Mouse (Mus musculus): ENCODE measurements around the gene Ccpg1os. TPM values are rescaled to one million over a fixed set of nuclear protein-coding genes. Genes with fewer than 3 reads are reported as not detected.

Gene Ccpg1os
- polyA plus RNA-seq, 1 experiment from 2014 or later = 19.7 TPM

GRCm38 (mm10) chr9:72996167-72996566 lies 11.0 kb upstream of the Ccpg1os start:
- DNase-seq (ENCODE audit: low spot score) (no peak), ATAC-seq (ENCODE audit: insufficient read depth, low FRiP score, low TSS enrichment) (no peak)
- Histone ChIP-seq H3K27ac (ENCODE audit: low read depth, low read length) (no peak overlapping the region), H3K9me3 (ENCODE audit: control insufficient read depth, low read length) (no peaks in the 10 kb centered on the region), H3K36me3 (ENCODE audit: control insufficient read depth, insufficient read depth, low read length) (no peaks in the 10 kb centered on the region), H3K27me3 (ENCODE audit: control insufficient read depth, insufficient read depth, low read length) (no peaks in the 10 kb centered on the region), H3K4me1 (ENCODE audit: control insufficient read depth, insufficient read depth, low read length) (no peaks in the 10 kb centered on the region), H3K9ac (ENCODE audit: low read length) (no peak overlapping the region), H3K4me2 (ENCODE audit: low read depth) (no peak overlapping the region), H3K4me3 (ENCODE audit: low read depth, low read length) (no peak overlapping the region)

- no peaks in the 10 kb centered on the region for H3K9me3 ChIP-seq (ENCODE audit: control insufficient read depth, low read length)
- WGBS = 89% methylated on average over 5 of the region's 5 CpGs
- no peaks in the 10 kb centered on the region for H3K27me3 ChIP-seq (ENCODE audit: control insufficient read depth, insufficient read depth, low read length)
- H3K4me2 ChIP-seq (ENCODE audit: low read depth) = no peak overlapping the region
- no peak overlapping the region for H3K4me3 ChIP-seq (ENCODE audit: low read depth, low read length)
- no peak overlapping the region for H3K27ac ChIP-seq (ENCODE audit: low read depth, low read length)
- no peaks in the 10 kb centered on the region for H3K4me1 ChIP-seq (ENCODE audit: control insufficient read depth, insufficient read depth, low read length)
- no peaks in the 10 kb centered on the region for H3K36me3 ChIP-seq (ENCODE audit: control insufficient read depth, insufficient read depth, low read length)
- no peak for ATAC-seq (ENCODE audit: insufficient read depth, low FRiP score, low TSS enrichment)
- H3K9ac ChIP-seq (ENCODE audit: low read length) = no peak overlapping the region
- no peak for DNase-seq (ENCODE audit: low spot score)
Measured at GRCm38 (mm10) chr9:72992576-72992975, 7.4 kb upstream of the Ccpg1os start.

- H3K36me3 ChIP-seq (ENCODE audit: control insufficient read depth, insufficient read depth, low read length) = no peaks in the 10 kb centered on the region
- no peak overlapping the region for H3K4me2 ChIP-seq (ENCODE audit: low read depth)
- DNase-seq (ENCODE audit: low spot score) = no peak
- WGBS = 92% methylated on average over 2 of the region's 2 CpGs
- no peaks in the 10 kb centered on the region for H3K4me1 ChIP-seq (ENCODE audit: control insufficient read depth, insufficient read depth, low read length)
- H3K27me3 ChIP-seq (ENCODE audit: control insufficient read depth, insufficient read depth, low read length) = no peaks in the 10 kb centered on the region
- H3K9ac ChIP-seq (ENCODE audit: low read length) = no peak overlapping the region
- H3K27ac ChIP-seq (ENCODE audit: low read depth, low read length) = no peak overlapping the region
- no peak overlapping the region for H3K4me3 ChIP-seq (ENCODE audit: low read depth, low read length)
- ATAC-seq (ENCODE audit: insufficient read depth, low FRiP score, low TSS enrichment) = no peak
- H3K9me3 ChIP-seq (ENCODE audit: control insufficient read depth, low read length) = no peaks in the 10 kb centered on the region
Measured at GRCm38 (mm10) chr9:72991420-72991819, 6.2 kb upstream of the Ccpg1os start.

GRCm38 (mm10) chr9:72988706-72989105 lies 3.5 kb upstream of the Ccpg1os start:
- Histone ChIP-seq H3K27me3 (ENCODE audit: control insufficient read depth, insufficient read depth, low read length) (no peaks in the 10 kb centered on the region), H3K27ac (ENCODE audit: low read depth, low read length) (no peak overlapping the region), H3K9ac (ENCODE audit: low read length) (no peak overlapping the region), H3K4me2 (ENCODE audit: low read depth) (no peak overlapping the region), H3K4me3 (ENCODE audit: low read depth, low read length) (no peak overlapping the region), H3K36me3 (ENCODE audit: control insufficient read depth, insufficient read depth, low read length) (no peaks in the 10 kb centered on the region), H3K4me1 (ENCODE audit: control insufficient read depth, insufficient read depth, low read length) (no peaks in the 10 kb centered on the region), H3K9me3 (ENCODE audit: control insufficient read depth, low read length) (no peaks in the 10 kb centered on the region)
- WGBS = 85% methylated on average over 5 of the region's 5 CpGs
- DNase-seq (ENCODE audit: low spot score) = no peak
- no peak for ATAC-seq (ENCODE audit: insufficient read depth, low FRiP score, low TSS enrichment)

- 71% methylated on average over 3 of the region's 3 CpGs for whole genome bisulfite sequencing
- no peak overlapping the region for H3K9ac ChIP-seq (ENCODE audit: low read length)
- H3K4me1 ChIP-seq (ENCODE audit: control insufficient read depth, insufficient read depth, low read length) = no peaks in the 10 kb centered on the region
- ATAC-seq (ENCODE audit: insufficient read depth, low FRiP score, low TSS enrichment) = no peak
- H3K9me3 ChIP-seq (ENCODE audit: control insufficient read depth, low read length) = no peaks in the 10 kb centered on the region
- no peak overlapping the region for H3K4me2 ChIP-seq (ENCODE audit: low read depth)
- no peak overlapping the region for H3K4me3 ChIP-seq (ENCODE audit: low read depth, low read length)
- H3K27ac ChIP-seq (ENCODE audit: low read depth, low read length) = no peak overlapping the region
- no peak for DNase-seq (ENCODE audit: low spot score)
- H3K27me3 ChIP-seq (ENCODE audit: control insufficient read depth, insufficient read depth, low read length) = no peaks in the 10 kb centered on the region
- H3K36me3 ChIP-seq (ENCODE audit: control insufficient read depth, insufficient read depth, low read length) = no peaks in the 10 kb centered on the region
Measured at GRCm38 (mm10) chr9:72987703-72988102, 2.5 kb upstream of the Ccpg1os start.

GRCm38 (mm10) chr9:72983066-72983465 lies 2.1 kb downstream of the Ccpg1os start:
- H3K27ac ChIP-seq (ENCODE audit: low read depth, low read length) = no peak overlapping the region
- no peak overlapping the region for H3K4me3 ChIP-seq (ENCODE audit: low read depth, low read length)
- no peaks in the 10 kb centered on the region for H3K27me3 ChIP-seq (ENCODE audit: control insufficient read depth, insufficient read depth, low read length)
- ATAC-seq (ENCODE audit: insufficient read depth, low FRiP score, low TSS enrichment) = no peak
- 59% methylated on average over 2 of the region's 2 CpGs for WGBS
- H3K36me3 ChIP-seq (ENCODE audit: control insufficient read depth, insufficient read depth, low read length) = no peaks in the 10 kb centered on the region
- H3K9me3 ChIP-seq (ENCODE audit: control insufficient read depth, low read length) = no peaks in the 10 kb centered on the region
- no peak overlapping the region for H3K4me2 ChIP-seq (ENCODE audit: low read depth)
- H3K9ac ChIP-seq (ENCODE audit: low read length) = no peak overlapping the region
- H3K4me1 ChIP-seq (ENCODE audit: control insufficient read depth, insufficient read depth, low read length) = no peaks in the 10 kb centered on the region
- DNase-seq (ENCODE audit: low spot score) = no peak

- Histone ChIP-seq H3K27ac (ENCODE audit: low read depth, low read length) (no peak overlapping the region), H3K9me3 (ENCODE audit: control insufficient read depth, low read length) (no peaks in the 10 kb centered on the region), H3K4me2 (ENCODE audit: low read depth) (no peak overlapping the region), H3K36me3 (ENCODE audit: control insufficient read depth, insufficient read depth, low read length) (no peaks in the 10 kb centered on the region), H3K27me3 (ENCODE audit: control insufficient read depth, insufficient read depth, low read length) (no peaks in the 10 kb centered on the region), H3K4me1 (ENCODE audit: control insufficient read depth, insufficient read depth, low read length) (no peaks in the 10 kb centered on the region), H3K9ac (ENCODE audit: low read length) (no peak overlapping the region), H3K4me3 (ENCODE audit: low read depth, low read length) (no peak overlapping the region)
- WGBS = 88% methylated on average over 1 of the region's 1 CpGs
- no peak for ATAC-seq (ENCODE audit: insufficient read depth, low FRiP score, low TSS enrichment)
- no peak for DNase-seq (ENCODE audit: low spot score)
Measured at GRCm38 (mm10) chr9:72975242-72975641, 9.9 kb downstream of the Ccpg1os start.

- DNase-seq (ENCODE audit: low spot score) = no peak
- Histone ChIP-seq H3K27ac (ENCODE audit: low read depth, low read length) (no peak overlapping the region), H3K9me3 (ENCODE audit: control insufficient read depth, low read length) (no peaks in the 10 kb centered on the region), H3K4me2 (ENCODE audit: low read depth) (no peak overlapping the region), H3K4me3 (ENCODE audit: low read depth, low read length) (no peak overlapping the region), H3K27me3 (ENCODE audit: control insufficient read depth, insufficient read depth, low read length) (no peaks in the 10 kb centered on the region), H3K36me3 (ENCODE audit: control insufficient read depth, insufficient read depth, low read length) (no peaks in the 10 kb centered on the region), H3K4me1 (ENCODE audit: control insufficient read depth, insufficient read depth, low read length) (no peaks in the 10 kb centered on the region), H3K9ac (ENCODE audit: low read length) (no peak overlapping the region)
- ATAC-seq (ENCODE audit: insufficient read depth, low FRiP score, low TSS enrichment) = no peak
- WGBS = 79% methylated on average over 5 of the region's 5 CpGs
Measured at GRCm38 (mm10) chr9:72974734-72975133, 10.4 kb downstream of the Ccpg1os start.

GRCm38 (mm10) chr9:72972984-72973383 lies 12.2 kb downstream of the Ccpg1os start:
- ATAC-seq (ENCODE audit: insufficient read depth, low FRiP score, low TSS enrichment) = no peak

More at GRCm38 (mm10) chr9:72972984-72973383, 12.2 kb downstream of the Ccpg1os start:
- no peak overlapping the region for H3K4me2 ChIP-seq (ENCODE audit: low read depth)
- no peak overlapping the region for H3K9ac ChIP-seq (ENCODE audit: low read length)
- H3K9me3 ChIP-seq (ENCODE audit: control insufficient read depth, low read length) = no peaks in the 10 kb centered on the region
- DNase-seq (ENCODE audit: low spot score) = no peak
- H3K4me1 ChIP-seq (ENCODE audit: control insufficient read depth, insufficient read depth, low read length) = no peaks in the 10 kb centered on the region
- no peaks in the 10 kb centered on the region for H3K36me3 ChIP-seq (ENCODE audit: control insufficient read depth, insufficient read depth, low read length)
- H3K4me3 ChIP-seq (ENCODE audit: low read depth, low read length) = no peak overlapping the region
- H3K27me3 ChIP-seq (ENCODE audit: control insufficient read depth, insufficient read depth, low read length) = no peaks in the 10 kb centered on the region
- no peak overlapping the region for H3K27ac ChIP-seq (ENCODE audit: low read depth, low read length)

Measured in neural tube, embryonic 11.5 days (tissue).